Comparison of ENCODE assay signal across 12 mouse cellular contexts in the genomic region with DNA sequence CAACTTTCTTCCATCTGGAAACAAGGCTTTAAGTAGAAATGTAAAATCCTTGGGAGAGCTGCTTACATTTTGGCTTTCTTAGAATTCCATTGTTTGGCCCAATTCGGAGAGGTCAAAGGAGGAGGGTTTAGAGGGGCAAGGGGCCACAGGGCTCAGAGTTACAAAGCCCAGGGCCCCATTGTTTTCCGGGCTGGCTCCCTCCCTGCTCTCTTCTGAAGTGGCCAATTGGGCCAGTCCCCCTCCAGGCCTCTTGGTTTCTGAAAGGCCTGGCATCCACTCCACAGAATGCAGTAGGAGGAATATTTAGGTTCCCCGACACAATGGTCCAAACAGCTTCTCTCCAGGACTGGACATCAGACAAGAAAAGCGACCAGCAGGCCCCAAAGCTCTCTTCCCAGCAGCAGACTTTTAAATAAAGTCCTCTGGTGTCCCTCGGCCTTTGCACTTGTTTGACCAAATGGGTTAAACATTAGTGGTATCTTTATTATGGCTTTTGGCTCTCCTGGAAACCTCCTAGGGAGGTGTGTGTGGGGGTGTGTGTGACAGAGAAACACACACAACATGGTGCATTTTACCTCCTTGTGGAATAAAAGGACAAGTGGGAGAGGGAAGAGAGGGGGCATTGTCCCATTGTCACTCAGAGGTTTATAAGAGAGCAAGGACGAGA.
DNase-seq lines count a peak whose midpoint lies in the region; ATAC-seq and TF ChIP-seq lines count a peak whose summit lies in the region.
"Had no signal": no experiment of that assay in that cellular context is flagged by ENCODE, and none has a peak within 500 bp of the region (broad histone marks: within the 10 kb centered on the region; RNA-seq: fewer than 3 reads in every experiment).

No protein-coding gene starts in this region.

- DNase-seq in hindbrain, embryonic 10.5 days (ENCODE audit: low spot score): peak; percentile 82
- DNase-seq in midbrain, postnatal 0 days (ENCODE audit: low spot score): no peak
- DNase-seq in kidney, postnatal 36 days: peak; percentile 33 to 35
- DNase-seq in thymus, postnatal 36 days: no peak
- no peak for DNase-seq in layer of hippocampus, postnatal 36 days
- DNase-seq in c-Kit-positive CD71-positive TER-119-positive erythroid progenitor cells, embryonic 14.5 days (ENCODE audit: low spot score): no peak
- DNase-seq: adrenal gland, adult 8-10 months; cerebellum, adult 9-11 months; lung, adult 2 months had no signal

- H3K27ac ChIP-seq in hindbrain, embryonic 10.5 days: peak overlapping the region; percentile 81
- H3K27ac ChIP-seq in hindbrain, embryonic 16.5 days (ENCODE audit: low read depth, low read length): no peak overlapping the region
- H3K27ac ChIP-seq in midbrain, embryonic 12.5 days (replicated peaks): peak overlapping the region; percentile 52; the same call in 1 of the 2 replicates
- H3K27ac ChIP-seq in midbrain, postnatal 0 days (ENCODE audit: low read depth, low read length): no peak overlapping the region
- H3K27ac ChIP-seq: hindbrain, postnatal 0 days had no signal

- no peaks in the 10 kb centered on the region for H3K9me3 ChIP-seq in hindbrain, embryonic 10.5 days
- H3K9me3 ChIP-seq in hindbrain, embryonic 16.5 days (ENCODE audit: control insufficient read depth, low read length): no peaks in the 10 kb centered on the region
- H3K9me3 ChIP-seq in midbrain, embryonic 12.5 days: no peaks in the 10 kb centered on the region
- no peaks in the 10 kb centered on the region for H3K9me3 ChIP-seq in midbrain, postnatal 0 days (ENCODE audit: low read length)

- no peak for ATAC-seq in hindbrain, embryonic 16.5 days
- ATAC-seq in midbrain, embryonic 12.5 days (ENCODE audit: low FRiP score, low read depth): no peak
- no peak for ATAC-seq in midbrain, postnatal 0 days (ENCODE audit: low FRiP score)
- ATAC-seq: hindbrain, postnatal 0 days had no signal

- no peak for TF ChIP-seq CTCF in midbrain, postnatal 0 days (IDR thresholded peaks at IDR 0.05)

- H3K9ac ChIP-seq in hindbrain, embryonic 16.5 days (ENCODE audit: low read depth, low read length): no peak overlapping the region
- no peak overlapping the region for H3K9ac ChIP-seq in midbrain, embryonic 12.5 days (replicated peaks)
- no peak overlapping the region for H3K9ac ChIP-seq in midbrain, postnatal 0 days (replicated peaks; ENCODE audit: low read length, poor library complexity, severe bottlenecking)

- WGBS in hindbrain, embryonic 10.5 days: 18% methylated on average over 6 of the region's 6 CpGs
- WGBS in hindbrain, embryonic 16.5 days: 14% methylated on average over 6 of the region's 6 CpGs
- 12% methylated on average over 6 of the region's 6 CpGs for WGBS in midbrain, embryonic 12.5 days
- whole genome bisulfite sequencing in midbrain, postnatal 0 days: 24% methylated on average over 6 of the region's 6 CpGs

- H3K36me3 ChIP-seq in hindbrain, embryonic 10.5 days: no peaks in the 10 kb centered on the region
- H3K36me3 ChIP-seq in hindbrain, embryonic 16.5 days (ENCODE audit: control insufficient read depth, insufficient read depth, low read length): no peaks in the 10 kb centered on the region
- H3K36me3 ChIP-seq in midbrain, embryonic 12.5 days: no peaks in the 10 kb centered on the region
- no peaks in the 10 kb centered on the region for H3K36me3 ChIP-seq in midbrain, postnatal 0 days (ENCODE audit: insufficient read depth, low read length)

- H3K4me3 ChIP-seq in hindbrain, embryonic 10.5 days: no peak overlapping the region
- H3K4me3 ChIP-seq in hindbrain, embryonic 16.5 days (ENCODE audit: low read length): no peak overlapping the region
- H3K4me3 ChIP-seq in midbrain, embryonic 12.5 days: no peak overlapping the region
- H3K4me3 ChIP-seq in midbrain, postnatal 0 days (ENCODE audit: low read depth, low read length): no peak overlapping the region

- H3K27me3 ChIP-seq in hindbrain, embryonic 10.5 days (ENCODE audit: insufficient read depth, poor library complexity, severe bottlenecking): peaks cover 41% of the 10 kb centered on the region
- H3K27me3 ChIP-seq in hindbrain, embryonic 16.5 days (replicated peaks; ENCODE audit: control insufficient read depth, insufficient read depth, low read length): no peaks in the 10 kb centered on the region
- H3K27me3 ChIP-seq in midbrain, embryonic 12.5 days: peaks cover 13% of the 10 kb centered on the region
- no peaks in the 10 kb centered on the region for H3K27me3 ChIP-seq in midbrain, postnatal 0 days (ENCODE audit: insufficient read depth, low read length)

- no peak overlapping the region for H3K4me2 ChIP-seq in hindbrain, embryonic 16.5 days (ENCODE audit: low read length)
- no peak overlapping the region for H3K4me2 ChIP-seq in midbrain, embryonic 12.5 days (replicated peaks)
- no peak overlapping the region for H3K4me2 ChIP-seq in midbrain, postnatal 0 days (ENCODE audit: low read depth, low read length, poor library complexity, severe bottlenecking)

- H3K4me1 ChIP-seq in hindbrain, embryonic 10.5 days (replicated peaks): peaks cover 73% of the 10 kb centered on the region
- no peaks in the 10 kb centered on the region for H3K4me1 ChIP-seq in hindbrain, embryonic 16.5 days (ENCODE audit: control insufficient read depth, insufficient read depth, low read depth, low read length)
- H3K4me1 ChIP-seq in midbrain, embryonic 12.5 days: peaks cover 16% of the 10 kb centered on the region
- no peaks in the 10 kb centered on the region for H3K4me1 ChIP-seq in midbrain, postnatal 0 days (ENCODE audit: insufficient read depth, low read length)

Comparison
In these comparisons a context has a peak if more than half of its experiments do, and no peak if none do; other contexts are left out.
1. H3K27ac ChIP-seq: peak in hindbrain, embryonic 10.5 days (single experiment) and midbrain, embryonic 12.5 days (single experiment); none in hindbrain, embryonic 16.5 days (single experiment) and midbrain, postnatal 0 days (single experiment).
2. DNase-seq: peak in hindbrain, embryonic 10.5 days (single experiment) and kidney, postnatal 36 days (2 of 2); none in midbrain, postnatal 0 days (single experiment), thymus, postnatal 36 days (0 of 2), layer of hippocampus, postnatal 36 days (0 of 2) and c-Kit-positive CD71-positive TER-119-positive erythroid progenitor cells, embryonic 14.5 days (single experiment).